Mouse (Mus musculus): ENCODE measurements around the gene Src. TPM values are rescaled to one million over a fixed set of nuclear protein-coding genes. Genes with fewer than 3 reads are reported as not detected.

The Src gene
- polyA plus RNA-seq, 1 experiment from 2014 or later = 34.3 TPM

DNA sequence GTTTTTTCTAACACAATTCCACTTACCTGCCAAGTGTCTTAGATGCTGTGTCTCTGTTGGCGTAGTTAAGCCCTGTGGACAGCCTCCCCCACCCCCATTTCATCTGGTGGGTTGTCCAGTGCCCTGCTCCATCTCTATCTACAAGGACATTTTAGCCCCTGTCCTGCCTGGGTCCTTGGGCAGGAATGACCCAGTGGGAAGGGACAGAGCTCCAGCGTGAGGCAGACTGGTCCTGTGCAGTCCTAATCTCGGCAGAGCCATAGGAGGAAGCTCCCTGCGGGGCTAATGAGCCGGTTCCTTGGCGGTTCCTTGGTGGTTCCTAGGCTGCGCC is 28.7 kb upstream of the Src start:
- Histone ChIP-seq H3K4me1 (ENCODE audit: control insufficient read depth, insufficient read depth, low read length) (0 out of 2 replicates have a peak, but pooled peaks cover 3% of the 10 kb centered on the region), H3K4me2 (ENCODE audit: low read length) (no peak overlapping the region), H3K9ac (replicated peaks; ENCODE audit: low read length) (no peak overlapping the region; the same call in 1 of the 2 replicates), H3K36me3 (ENCODE audit: control insufficient read depth, insufficient read depth, low read length) (0 out of 2 replicates have a peak, but pooled peaks cover 10% of the 10 kb centered on the region), H3K9me3 (ENCODE audit: control insufficient read depth, low read length) (no peaks in the 10 kb centered on the region), H3K4me3 (replicated peaks; ENCODE audit: low read depth, low read length) (no peak overlapping the region), H3K27ac (replicated peaks; ENCODE audit: low read depth, low read length) (no peak overlapping the region), H3K27me3 (ENCODE audit: control insufficient read depth, insufficient read depth, low read length) (no peaks in the 10 kb centered on the region)
- ATAC-seq (ENCODE audit: low FRiP score, low TSS enrichment) (no peak), DNase-seq (no peak)
- 89% methylated on average over 7 of the region's 7 CpGs for WGBS

DNA sequence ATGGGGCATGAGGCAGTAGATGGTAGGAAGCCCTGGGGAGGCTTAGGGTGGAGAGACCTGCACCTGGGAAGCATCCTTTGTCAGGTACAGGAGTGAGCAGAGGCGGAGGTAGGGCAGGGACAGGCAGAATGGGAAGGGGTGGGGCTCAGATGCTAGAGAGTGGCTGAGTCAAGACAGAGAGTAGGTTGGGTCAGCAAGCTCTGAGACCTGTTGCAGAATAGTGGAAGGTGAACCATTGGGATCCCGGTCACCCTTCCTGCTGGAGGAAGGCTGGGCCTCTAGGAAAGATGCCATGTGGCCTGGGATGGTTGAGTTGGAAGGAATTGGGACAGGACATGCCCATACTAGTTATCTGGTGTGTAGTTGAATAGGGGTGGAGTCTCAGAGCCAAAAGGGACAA is 25.9 kb upstream of the Src start:
- WGBS = 96% methylated on average over 2 of the region's 2 CpGs
- Histone ChIP-seq H3K27me3 (ENCODE audit: control insufficient read depth, insufficient read depth, low read length) (no peaks in the 10 kb centered on the region), H3K36me3 (ENCODE audit: control insufficient read depth, insufficient read depth, low read length) (peaks cover 28% of the 10 kb centered on the region), H3K4me1 (ENCODE audit: control insufficient read depth, insufficient read depth, low read length) (no peaks in the 10 kb centered on the region), H3K9me3 (ENCODE audit: control insufficient read depth, low read length) (no peaks in the 10 kb centered on the region), H3K9ac (replicated peaks; ENCODE audit: low read length) (no peak overlapping the region), H3K4me2 (ENCODE audit: low read length) (no peak overlapping the region), H3K27ac (replicated peaks; ENCODE audit: low read depth, low read length) (no peak overlapping the region), H3K4me3 (replicated peaks; ENCODE audit: low read depth, low read length) (no peak overlapping the region)
- no peak for DNase-seq
- no peak for ATAC-seq (ENCODE audit: low FRiP score, low TSS enrichment)

- no peak for DNase-seq
- WGBS = 96% methylated on average over 4 of the region's 4 CpGs
- no peak overlapping the region for H3K27ac ChIP-seq (replicated peaks; ENCODE audit: low read depth, low read length)
Observed at GRCm38 (mm10) chr2:157393549-157393948, 24.7 kb upstream of the Src start.

GRCm38 (mm10) chr2:157394868-157395267 is 23.4 kb upstream of the Src start:
- peaks cover 37% of the 10 kb centered on the region for H3K36me3 ChIP-seq (ENCODE audit: control insufficient read depth, insufficient read depth, low read length)
- no peaks in the 10 kb centered on the region for H3K27me3 ChIP-seq (ENCODE audit: control insufficient read depth, insufficient read depth, low read length)
- 83% methylated on average over 6 of the region's 6 CpGs for WGBS
- H3K9me3 ChIP-seq (ENCODE audit: control insufficient read depth, low read length) = peaks cover 3% of the 10 kb centered on the region; the same call in 1 of the 2 replicates
- H3K9ac ChIP-seq (replicated peaks; ENCODE audit: low read length) = no peak overlapping the region
- H3K27ac ChIP-seq (replicated peaks; ENCODE audit: low read depth, low read length) = no peak overlapping the region
- H3K4me2 ChIP-seq (ENCODE audit: low read length) = no peak overlapping the region
- ATAC-seq (ENCODE audit: low FRiP score, low TSS enrichment) (no peak), DNase-seq (no peak)
- no peaks in the 10 kb centered on the region for H3K4me1 ChIP-seq (ENCODE audit: control insufficient read depth, insufficient read depth, low read length)
- no peak overlapping the region for H3K4me3 ChIP-seq (replicated peaks; ENCODE audit: low read depth, low read length)

More at GRCm38 (mm10) chr2:157393549-157393948, 24.7 kb upstream of the Src start:
- H3K4me1 ChIP-seq (ENCODE audit: control insufficient read depth, insufficient read depth, low read length) = no peaks in the 10 kb centered on the region
- ATAC-seq (ENCODE audit: low FRiP score, low TSS enrichment) = no peak
- no peak overlapping the region for H3K4me2 ChIP-seq (ENCODE audit: low read length)
- H3K9me3 ChIP-seq (ENCODE audit: control insufficient read depth, low read length) = peaks cover 3% of the 10 kb centered on the region; the same call in 1 of the 2 replicates
- H3K9ac ChIP-seq (replicated peaks; ENCODE audit: low read length) = no peak overlapping the region
- no peak overlapping the region for H3K4me3 ChIP-seq (replicated peaks; ENCODE audit: low read depth, low read length)
- H3K27me3 ChIP-seq (ENCODE audit: control insufficient read depth, insufficient read depth, low read length) = no peaks in the 10 kb centered on the region
- H3K36me3 ChIP-seq (ENCODE audit: control insufficient read depth, insufficient read depth, low read length) = peaks cover 36% of the 10 kb centered on the region

DNA sequence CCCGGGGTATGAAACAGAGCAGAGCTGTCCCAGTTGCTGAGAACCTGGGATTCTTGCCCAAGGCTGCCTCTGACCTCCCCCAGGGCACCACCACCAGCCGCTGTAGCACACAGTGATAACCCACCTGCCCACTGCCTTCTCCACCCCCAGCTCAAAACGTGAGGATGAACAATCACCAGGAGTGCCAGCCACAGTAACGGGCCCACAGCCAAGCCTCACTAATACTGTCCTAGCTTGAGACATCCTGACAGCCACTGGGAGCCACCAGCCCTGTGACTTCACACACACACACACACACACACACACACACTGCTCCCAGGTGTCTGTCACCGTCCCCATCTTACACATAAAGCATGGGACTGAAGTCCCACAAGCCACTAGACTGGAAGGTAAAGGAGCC is 22.9 kb upstream of the Src start:
- DNase-seq = no peak

DNA sequence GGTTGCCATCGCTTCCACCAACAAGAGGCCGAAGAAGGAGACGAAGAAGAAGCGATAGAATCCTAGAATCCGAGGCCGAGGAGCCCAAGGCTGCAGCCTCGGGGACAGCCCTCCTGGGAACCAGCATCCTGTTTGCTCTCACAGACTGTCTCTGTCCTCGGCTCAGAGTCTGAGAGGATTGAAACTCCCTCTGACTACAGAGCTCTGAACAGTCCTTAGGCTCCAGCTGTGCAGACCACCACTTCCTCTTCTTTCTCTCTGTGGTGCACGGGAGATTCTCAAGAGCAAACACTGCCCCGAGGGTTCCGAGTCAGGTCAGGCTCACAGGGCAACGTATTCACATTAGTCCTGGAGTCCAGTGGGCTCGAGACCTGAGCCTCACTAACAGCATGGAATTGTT is 22.3 kb upstream of the Src start:
- H3K27ac ChIP-seq (replicated peaks; ENCODE audit: low read depth, low read length) = peak overlapping the region; percentile 3; the same call in 1 of the 2 replicates
- H3K4me1 ChIP-seq (ENCODE audit: control insufficient read depth, insufficient read depth, low read length) = no peaks in the 10 kb centered on the region
- no peak overlapping the region for H3K4me3 ChIP-seq (replicated peaks; ENCODE audit: low read depth, low read length)
- H3K27me3 ChIP-seq (ENCODE audit: control insufficient read depth, insufficient read depth, low read length) = no peaks in the 10 kb centered on the region
- DNase-seq = no peak
- WGBS = 61% methylated on average over 13 of the region's 13 CpGs
- peaks cover 3% of the 10 kb centered on the region; the same call in 1 of the 2 replicates for H3K9me3 ChIP-seq (ENCODE audit: control insufficient read depth, low read length)
- no peak overlapping the region for H3K9ac ChIP-seq (replicated peaks; ENCODE audit: low read length)
- peaks cover 37% of the 10 kb centered on the region for H3K36me3 ChIP-seq (ENCODE audit: control insufficient read depth, insufficient read depth, low read length)
- no peak overlapping the region for H3K4me2 ChIP-seq (ENCODE audit: low read length)
- ATAC-seq (ENCODE audit: low FRiP score, low TSS enrichment) = no peak

More for the DNA sequence above, 22.9 kb upstream of the Src start:
- Histone ChIP-seq H3K9ac (replicated peaks; ENCODE audit: low read length) (no peak overlapping the region), H3K4me1 (ENCODE audit: control insufficient read depth, insufficient read depth, low read length) (no peaks in the 10 kb centered on the region), H3K27ac (replicated peaks; ENCODE audit: low read depth, low read length) (0 out of 2 replicates have a peak overlapping the region, but pooled peaks have one; percentile 3), H3K4me2 (ENCODE audit: low read length) (no peak overlapping the region), H3K27me3 (ENCODE audit: control insufficient read depth, insufficient read depth, low read length) (no peaks in the 10 kb centered on the region), H3K9me3 (ENCODE audit: control insufficient read depth, low read length) (peaks cover 3% of the 10 kb centered on the region; the same call in 1 of the 2 replicates), H3K4me3 (replicated peaks; ENCODE audit: low read depth, low read length) (no peak overlapping the region), H3K36me3 (ENCODE audit: control insufficient read depth, insufficient read depth, low read length) (peaks cover 37% of the 10 kb centered on the region)
- 65% methylated on average over 5 of the region's 5 CpGs for WGBS
- ATAC-seq (ENCODE audit: low FRiP score, low TSS enrichment) = no peak

- DNase-seq (no peak), ATAC-seq (ENCODE audit: low FRiP score, low TSS enrichment) (no peak)
- Histone ChIP-seq H3K27me3 (ENCODE audit: control insufficient read depth, insufficient read depth, low read length) (no peaks in the 10 kb centered on the region), H3K4me2 (ENCODE audit: low read length) (no peak overlapping the region), H3K27ac (replicated peaks; ENCODE audit: low read depth, low read length) (no peak overlapping the region), H3K36me3 (ENCODE audit: control insufficient read depth, insufficient read depth, low read length) (peaks cover 32% of the 10 kb centered on the region), H3K4me1 (ENCODE audit: control insufficient read depth, insufficient read depth, low read length) (no peaks in the 10 kb centered on the region), H3K9me3 (ENCODE audit: control insufficient read depth, low read length) (peaks cover 3% of the 10 kb centered on the region; the same call in 1 of the 2 replicates), H3K4me3 (replicated peaks; ENCODE audit: low read depth, low read length) (no peak overlapping the region), H3K9ac (replicated peaks; ENCODE audit: low read length) (no peak overlapping the region)
- WGBS = 89% methylated on average over 4 of the region's 4 CpGs
Observed at GRCm38 (mm10) chr2:157397376-157397775, 20.9 kb upstream of the Src start.

GRCm38 (mm10) chr2:157398539-157398938 is 19.7 kb upstream of the Src start:
- H3K9ac ChIP-seq (replicated peaks; ENCODE audit: low read length) = no peak overlapping the region
- H3K4me2 ChIP-seq (ENCODE audit: low read length) = no peak overlapping the region
- H3K9me3 ChIP-seq (ENCODE audit: control insufficient read depth, low read length) = peaks cover 3% of the 10 kb centered on the region; the same call in 1 of the 2 replicates
- H3K27ac ChIP-seq (replicated peaks; ENCODE audit: low read depth, low read length) = no peak overlapping the region
- no peaks in the 10 kb centered on the region for H3K4me1 ChIP-seq (ENCODE audit: control insufficient read depth, insufficient read depth, low read length)
- no peak overlapping the region for H3K4me3 ChIP-seq (replicated peaks; ENCODE audit: low read depth, low read length)
- WGBS = 98% methylated on average over 4 of the region's 4 CpGs
- no peaks in the 10 kb centered on the region for H3K27me3 ChIP-seq (ENCODE audit: control insufficient read depth, insufficient read depth, low read length)
- ATAC-seq (ENCODE audit: low FRiP score, low TSS enrichment) = no peak
- no peak for DNase-seq
- H3K36me3 ChIP-seq (ENCODE audit: control insufficient read depth, insufficient read depth, low read length) = peaks cover 32% of the 10 kb centered on the region

GRCm38 (mm10) chr2:157399797-157400196 is 18.4 kb upstream of the Src start:
- ATAC-seq (ENCODE audit: low FRiP score, low TSS enrichment) = no peak
- H3K27ac ChIP-seq (replicated peaks; ENCODE audit: low read depth, low read length) = no peak overlapping the region
- no peaks in the 10 kb centered on the region for H3K4me1 ChIP-seq (ENCODE audit: control insufficient read depth, insufficient read depth, low read length)
- H3K9ac ChIP-seq (replicated peaks; ENCODE audit: low read length) = no peak overlapping the region
- H3K4me3 ChIP-seq (replicated peaks; ENCODE audit: low read depth, low read length) = no peak overlapping the region
- 94% methylated on average over 10 of the region's 10 CpGs for WGBS
- H3K4me2 ChIP-seq (ENCODE audit: low read length) = no peak overlapping the region
- H3K27me3 ChIP-seq (ENCODE audit: control insufficient read depth, insufficient read depth, low read length) = no peaks in the 10 kb centered on the region
- H3K36me3 ChIP-seq (ENCODE audit: control insufficient read depth, insufficient read depth, low read length) = peaks cover 32% of the 10 kb centered on the region
- H3K9me3 ChIP-seq (ENCODE audit: control insufficient read depth, low read length) = peaks cover 3% of the 10 kb centered on the region; the same call in 1 of the 2 replicates
- no peak for DNase-seq
